Mouse (Mus musculus): ENCODE results near the gene Hsp90aa1. TPM values are rescaled to one million over a fixed set of nuclear protein-coding genes. Genes with fewer than 3 reads are reported as not detected.
"Not testable (repeated sequence)": the region's sequence is repeated elsewhere in the genome, so short reads cannot be mapped to it uniquely, and the experiment has no call there.

Gene Hsp90aa1
- total RNA-seq, 2 experiments from 2014 or later: 45.5 to 89.1 TPM

DNA sequence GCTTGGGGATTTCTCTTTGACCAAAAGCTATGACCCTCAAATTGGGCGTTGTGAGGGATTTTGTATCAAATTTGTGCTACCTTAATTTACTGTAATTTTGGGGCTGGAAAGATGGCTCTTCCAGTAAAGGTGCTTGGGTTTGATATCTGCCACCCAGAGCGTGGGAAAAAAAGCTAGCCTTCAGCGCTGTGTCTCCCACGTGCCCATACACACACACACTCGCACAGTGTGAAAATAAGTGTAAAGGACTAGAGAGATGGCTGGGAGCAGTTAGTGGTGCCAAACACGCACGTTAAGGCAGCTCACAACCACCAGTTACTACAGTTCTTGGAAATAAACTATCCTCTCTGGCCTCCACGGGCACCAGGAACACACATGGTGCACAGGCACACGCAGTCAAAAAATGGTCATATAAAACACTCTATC, 5.5 kb downstream of the Hsp90aa1 start:
- intact Hi-C loops (cut with DNase I): loop anchor here (2.0 kb wide), 1 partner anchor 96 kb away; the partner anchor contains the start of gene Dync1h1
- H3K4me3 ChIP-seq: peak overlapping the region; percentile 100

GRCm38 (mm10) chr12:110696173-110696974, 6.2 kb downstream of the Hsp90aa1 start:
- peak; percentile 99 for DNase-seq
- no peak for TF ChIP-seq CTCF (IDR thresholded peaks at IDR 0.05)
- intact Hi-C loops (cut with DNase I): loop anchor here (2.0 kb wide), 1 partner anchor 96 kb away; the partner anchor contains the start of gene Dync1h1
- H3K4me3 ChIP-seq: peak overlapping the region; percentile 100
- H3K27ac ChIP-seq: peak overlapping the region; percentile 97

More for the DNA sequence above, 5.5 kb downstream of the Hsp90aa1 start:
- TF ChIP-seq CTCF (IDR thresholded peaks at IDR 0.05): no peak
- peak overlapping the region; percentile 97 for H3K27ac ChIP-seq
- DNase-seq: no peak

GRCm38 (mm10) chr12:110695676-110696171, 6.8 kb downstream of the Hsp90aa1 start:
- peak overlapping the region; percentile 97 for H3K27ac ChIP-seq
- intact Hi-C loops (cut with DNase I): loop anchor here (2.0 kb wide), 1 partner anchor 95 kb away; the partner anchor contains the start of gene Dync1h1
- TF ChIP-seq CTCF (IDR thresholded peaks at IDR 0.05): no peak
- peak overlapping the region; percentile 100 for H3K4me3 ChIP-seq
- peak; percentile 64 for DNase-seq

- DNase-seq; H3K4me3 ChIP-seq; H3K27ac ChIP-seq; intact Hi-C loops (cut with DNase I): not testable (repeated sequence)
Observed at GRCm38 (mm10) chr12:110693378-110693777, 9.2 kb downstream of the Hsp90aa1 start.

- DNase-seq: no peak
- no peak for TF ChIP-seq CTCF (IDR thresholded peaks at IDR 0.05)
- H3K4me3 ChIP-seq: no peak overlapping the region
- no peak overlapping the region for H3K27ac ChIP-seq
- intact Hi-C loops (cut with DNase I): no loop called here
Observed at GRCm38 (mm10) chr12:110689919-110690643, 12.4 kb downstream of the Hsp90aa1 start.

DNA sequence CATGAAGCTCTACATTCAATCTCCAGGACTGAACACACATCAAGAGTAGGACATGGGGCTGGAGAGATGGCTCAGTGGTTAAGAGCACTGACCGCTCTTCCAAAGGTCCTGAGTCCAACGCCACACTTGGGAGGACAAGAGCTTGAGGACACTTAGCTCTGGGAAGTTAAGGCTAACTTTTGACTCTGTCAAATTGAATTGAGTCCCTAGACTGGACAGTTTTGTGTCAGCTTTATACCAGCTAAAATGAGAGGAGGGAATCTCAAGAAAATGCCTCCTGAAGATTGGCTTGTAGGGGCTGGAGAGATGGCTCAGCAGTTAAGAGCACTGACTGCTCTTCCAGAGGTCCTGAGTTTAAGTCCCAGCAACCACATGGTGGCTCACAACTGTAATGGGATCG, 13.6 kb downstream of the Hsp90aa1 start:
- intact Hi-C loops (cut with DNase I); DNase-seq; H3K27ac ChIP-seq; H3K4me3 ChIP-seq: not testable (repeated sequence)

GRCm38 (mm10) chr12:110687894-110688734, 14.4 kb downstream of the Hsp90aa1 start:
- peak; percentile 62 for DNase-seq
- no peak overlapping the region for H3K4me3 ChIP-seq
- peak overlapping the region; percentile 48 for H3K27ac ChIP-seq
- intact Hi-C loops (cut with DNase I): no loop called here
- TF ChIP-seq CTCF (IDR thresholded peaks at IDR 0.05): no peak

GRCm38 (mm10) chr12:110683580-110683979, 18.9 kb downstream of the Hsp90aa1 start:
- peak overlapping the region; percentile 48; the same call in 1 of the 2 replicates for H3K27ac ChIP-seq
- DNase-seq: no peak
- intact Hi-C loops (cut with DNase I): no loop called here
- TF ChIP-seq CTCF (IDR thresholded peaks at IDR 0.05): no peak
- H3K4me3 ChIP-seq: no peak overlapping the region

- Histone ChIP-seq H3K4me3 (no peak within 1 kb of the TSS), H3K27ac (peak within 1 kb of the TSS; percentile 48; the same call in 1 of the 2 replicates)
- intact Hi-C loops (cut with DNase I): no loop called here
- TF ChIP-seq CTCF (IDR thresholded peaks at IDR 0.05): no peak
- no peak for DNase-seq
Observed at GRCm38 (mm10) chr12:110682561-110683299, 19.8 kb downstream of the Hsp90aa1 start, which contains the start of gene 1700001K19Rik. 1700001K19Rik (minus strand) TSS chr12:110682619.

DNA sequence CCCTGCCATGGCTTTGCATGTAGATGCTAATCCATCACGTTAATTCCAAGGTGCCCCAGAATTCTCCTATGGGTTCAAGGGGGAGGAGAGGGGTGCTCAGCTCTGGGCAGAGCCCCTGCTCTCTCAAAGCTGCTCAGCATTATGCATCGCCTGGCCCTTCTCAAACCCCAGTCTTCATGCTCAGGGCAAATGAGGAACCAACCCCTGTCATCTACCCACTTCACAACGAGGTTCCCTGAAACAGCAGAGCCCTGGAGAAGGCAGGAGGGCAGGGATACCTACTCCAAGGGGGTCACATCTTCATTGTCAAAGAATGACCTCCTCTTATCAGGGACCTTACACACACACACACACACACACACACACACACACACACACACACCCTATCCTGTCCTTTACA, 20.6 kb downstream of the Hsp90aa1 start:
- no peak for DNase-seq
- no peak overlapping the region for H3K27ac ChIP-seq
- TF ChIP-seq CTCF (IDR thresholded peaks at IDR 0.05): no peak
- intact Hi-C loops (cut with DNase I): no loop called here
- H3K4me3 ChIP-seq: no peak overlapping the region

GRCm38 (mm10) chr12:110681191-110681590, 21.3 kb downstream of the Hsp90aa1 start:
- intact Hi-C loops (cut with DNase I): no loop called here
- peak; percentile 60 for DNase-seq
- H3K4me3 ChIP-seq: no peak overlapping the region
- no peak for TF ChIP-seq CTCF (IDR thresholded peaks at IDR 0.05)
- H3K27ac ChIP-seq: no peak overlapping the region

Measured in gastrocnemius, adult 2 months (tissue).